Mouse (Mus musculus): ENCODE measurements around the gene Olfr476. TPM values are rescaled to one million over a fixed set of nuclear protein-coding genes. Genes with fewer than 3 reads are reported as not detected.
"Not testable (repeated sequence)": the region's sequence is repeated elsewhere in the genome, so short reads cannot be mapped to it uniquely, and the experiment has no call there.

The Olfr476 gene
- not detected in 2 replicates for polyA plus RNA-seq (2014; fragmentation: Nextera tagmentation; extraction: Ambion mirVana)

DNA sequence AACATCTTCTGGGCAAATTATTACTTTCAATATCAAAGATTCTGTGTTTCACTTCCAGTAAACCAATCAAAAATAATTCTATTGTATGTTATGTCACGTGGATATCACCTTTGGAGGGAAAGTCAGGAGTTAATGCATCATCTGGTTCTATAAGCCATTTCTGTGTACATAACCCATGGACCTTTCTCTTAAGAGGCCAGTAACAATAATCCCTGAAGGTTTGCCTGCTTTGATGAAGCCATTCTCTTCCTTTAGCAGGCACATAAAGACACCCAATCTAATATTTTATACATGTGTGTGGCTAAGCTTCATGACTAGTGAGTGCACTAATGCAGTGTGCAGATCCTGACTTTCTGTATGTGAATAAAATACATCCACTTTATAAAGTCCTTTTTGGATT lies at the start of gene Olfr476:
Gene Olfr476 (plus strand): TSS at position 301 of the 400 bp plus-strand sequence.
- H3K4me2 ChIP-seq (ENCODE audit: low read depth, low read length, severe bottlenecking), result no peak within 1 kb of the TSS
- 62% methylated on average over 1 of the region's 1 CpGs for WGBS
- H3K4me3 ChIP-seq (ENCODE audit: low read depth, low read length), result no peak within 1 kb of the TSS
- H3K9me3 ChIP-seq (ENCODE audit: control insufficient read depth, low read length), result no peaks in the 10 kb centered on the region
- no peak within 1 kb of the TSS for H3K27ac ChIP-seq (ENCODE audit: low read depth, low read length)
- no peak for DNase-seq (ENCODE audit: low spot score)
- no peaks in the 10 kb centered on the region for H3K27me3 ChIP-seq (ENCODE audit: control insufficient read depth, insufficient read depth, low read length)
- no peak within 1 kb of the TSS for H3K9ac ChIP-seq (ENCODE audit: low read length)
- no peaks in the 10 kb centered on the region for H3K36me3 ChIP-seq (ENCODE audit: control insufficient read depth, insufficient read depth, low read length)
- no peak for ATAC-seq (replicated peaks; ENCODE audit: low FRiP score)
- no peaks in the 10 kb centered on the region for H3K4me1 ChIP-seq (replicated peaks; ENCODE audit: control insufficient read depth, insufficient read depth, low read length)

GRCm38 (mm10) chr7:107930146-107930545 lies 34.5 kb upstream of the Olfr476 start, which contains the start of gene Olfr473:
Gene Olfr473 (plus strand): TSS chr7:107930446.
- no peak within 1 kb of the TSS for H3K9ac ChIP-seq (ENCODE audit: low read length)
- H3K4me2 ChIP-seq (ENCODE audit: low read depth, low read length, severe bottlenecking), result no peak within 1 kb of the TSS
- DNase-seq (ENCODE audit: low spot score) (no peak), ATAC-seq (replicated peaks; ENCODE audit: low FRiP score) (no peak)
- no peaks in the 10 kb centered on the region for H3K36me3 ChIP-seq (ENCODE audit: control insufficient read depth, insufficient read depth, low read length)
- H3K9me3 ChIP-seq (ENCODE audit: control insufficient read depth, low read length), result no peaks in the 10 kb centered on the region
- no peak within 1 kb of the TSS for H3K27ac ChIP-seq (ENCODE audit: low read depth, low read length)
- WGBS, result 91% methylated on average over 1 of the region's 1 CpGs
- no peak within 1 kb of the TSS for H3K4me3 ChIP-seq (ENCODE audit: low read depth, low read length)
- H3K4me1 ChIP-seq (replicated peaks; ENCODE audit: control insufficient read depth, insufficient read depth, low read length), result no peaks in the 10 kb centered on the region
- no peaks in the 10 kb centered on the region for H3K27me3 ChIP-seq (ENCODE audit: control insufficient read depth, insufficient read depth, low read length)

DNA sequence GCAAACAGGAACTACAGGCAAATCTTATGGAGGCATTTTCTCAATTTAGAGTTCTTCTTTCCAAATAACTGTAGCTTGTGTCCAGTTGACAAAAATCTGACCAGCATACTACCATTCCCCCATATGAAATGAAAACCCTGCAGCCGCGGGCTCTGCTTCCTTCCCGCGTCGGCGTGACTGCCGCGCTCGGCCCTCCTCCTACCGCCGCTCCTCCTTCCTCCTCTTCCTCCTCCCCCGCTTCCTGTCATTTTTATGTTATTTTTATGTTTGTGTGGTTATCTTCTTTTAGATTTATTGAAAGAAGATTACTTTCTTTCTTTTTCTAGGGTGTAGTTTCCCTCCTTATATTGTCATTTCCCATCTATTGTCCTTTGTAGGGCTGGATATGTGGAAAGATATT lies 12.1 kb upstream of the Olfr476 start:
- WGBS, result 97% methylated on average over 12 of the region's 12 CpGs

DNA sequence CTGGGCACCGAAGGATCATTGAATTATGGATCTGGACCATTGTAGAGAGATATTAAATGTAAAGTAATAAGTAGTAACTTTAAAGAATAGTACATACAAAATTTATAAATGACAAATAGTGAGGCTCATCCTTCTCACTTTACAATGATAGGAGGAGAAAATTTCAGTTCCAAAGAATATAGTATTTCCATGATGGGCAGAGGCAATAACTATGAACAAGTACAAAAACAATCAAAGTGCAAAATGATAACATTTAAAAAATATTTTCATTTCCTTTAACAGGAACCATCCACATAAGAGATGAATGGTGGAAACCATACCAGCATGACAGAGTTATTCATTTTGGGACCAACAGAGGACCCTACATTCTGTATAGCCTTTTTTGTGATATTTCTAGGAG lies 10.3 kb upstream of the Olfr476 start, which contains the start of gene Olfr474:
Gene Olfr474 (plus strand): TSS at position 301 of the 400 bp plus-strand sequence.
- no peak within 1 kb of the TSS for H3K4me3 ChIP-seq (ENCODE audit: low read depth, low read length)
- H3K27me3 ChIP-seq (ENCODE audit: control insufficient read depth, insufficient read depth, low read length), result no peaks in the 10 kb centered on the region
- no peak within 1 kb of the TSS for H3K27ac ChIP-seq (ENCODE audit: low read depth, low read length)
- no peaks in the 10 kb centered on the region for H3K36me3 ChIP-seq (ENCODE audit: control insufficient read depth, insufficient read depth, low read length)
- H3K9me3 ChIP-seq (ENCODE audit: control insufficient read depth, low read length), result no peaks in the 10 kb centered on the region; the same call in 1 of the 2 replicates
- no peak within 1 kb of the TSS for H3K4me2 ChIP-seq (ENCODE audit: low read depth, low read length, severe bottlenecking)
- WGBS, result 79% methylated on average over 1 of the region's 1 CpGs
- DNase-seq (ENCODE audit: low spot score) (no peak), ATAC-seq (replicated peaks; ENCODE audit: low FRiP score) (no peak)
- no peak within 1 kb of the TSS for H3K9ac ChIP-seq (ENCODE audit: low read length)
- no peaks in the 10 kb centered on the region for H3K4me1 ChIP-seq (replicated peaks; ENCODE audit: control insufficient read depth, insufficient read depth, low read length)

More for the DNA sequence above, 12.1 kb upstream of the Olfr476 start:
- H3K4me1 ChIP-seq (replicated peaks; ENCODE audit: control insufficient read depth, insufficient read depth, low read length); H3K4me2 ChIP-seq (ENCODE audit: low read depth, low read length, severe bottlenecking); DNase-seq (ENCODE audit: low spot score); H3K9me3 ChIP-seq (ENCODE audit: control insufficient read depth, low read length); H3K9ac ChIP-seq (ENCODE audit: low read length); H3K27me3 ChIP-seq (ENCODE audit: control insufficient read depth, insufficient read depth, low read length); H3K4me3 ChIP-seq (ENCODE audit: low read depth, low read length); H3K36me3 ChIP-seq (ENCODE audit: control insufficient read depth, insufficient read depth, low read length); H3K27ac ChIP-seq (ENCODE audit: low read depth, low read length); ATAC-seq (replicated peaks; ENCODE audit: low FRiP score): not testable (repeated sequence)

DNA sequence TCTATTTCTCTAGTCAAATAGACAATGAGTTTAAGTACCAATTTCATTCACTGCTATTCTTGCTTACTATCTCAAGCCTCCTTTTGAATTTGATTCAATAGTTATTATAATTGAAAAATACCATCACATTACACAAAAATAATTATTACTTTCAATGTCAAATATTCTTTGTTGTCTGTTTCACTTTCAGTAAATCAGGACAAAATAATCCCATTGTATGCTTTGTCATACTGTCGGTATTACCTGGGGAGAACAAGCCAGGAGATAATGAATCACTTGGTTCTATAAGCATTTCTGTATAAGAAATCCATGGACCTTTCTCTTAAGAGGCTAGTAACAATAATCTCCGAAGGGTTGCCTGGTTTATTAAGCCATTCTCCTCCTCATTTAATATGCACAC lies 21.8 kb downstream of the Olfr476 start, which contains the start of gene Olfr477:
Gene Olfr477 (plus strand): TSS at position 301 of the 400 bp plus-strand sequence.
- 80% methylated on average over 2 of the region's 2 CpGs for WGBS
- ATAC-seq (replicated peaks; ENCODE audit: low FRiP score), result no peak

DNA sequence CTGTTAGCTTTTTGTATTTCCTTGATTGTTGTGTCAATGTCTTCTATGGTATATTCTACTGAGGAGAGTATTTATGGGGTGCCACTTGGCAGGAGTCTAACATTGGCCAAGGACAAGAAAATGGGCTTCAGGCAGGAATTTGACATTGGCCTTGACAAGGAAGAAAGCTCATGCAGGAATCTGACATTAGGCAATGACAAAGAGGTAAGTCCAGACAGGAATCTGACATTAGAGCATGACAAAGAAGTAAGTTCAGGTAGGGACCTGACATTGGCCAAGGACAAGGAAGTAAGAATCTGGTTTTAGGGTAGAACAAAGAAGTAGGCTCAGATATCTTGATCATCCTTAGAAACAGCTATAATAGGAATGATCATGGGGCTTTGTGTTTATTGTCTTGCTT lies 49.7 kb downstream of the Olfr476 start:
- H3K9ac ChIP-seq (ENCODE audit: low read length); H3K27ac ChIP-seq (ENCODE audit: low read depth, low read length); H3K4me3 ChIP-seq (ENCODE audit: low read depth, low read length); DNase-seq (ENCODE audit: low spot score); H3K36me3 ChIP-seq (ENCODE audit: control insufficient read depth, insufficient read depth, low read length); H3K9me3 ChIP-seq (ENCODE audit: control insufficient read depth, low read length); ATAC-seq (replicated peaks; ENCODE audit: low FRiP score); H3K4me2 ChIP-seq (ENCODE audit: low read depth, low read length, severe bottlenecking); H3K27me3 ChIP-seq (ENCODE audit: control insufficient read depth, insufficient read depth, low read length); H3K4me1 ChIP-seq (replicated peaks; ENCODE audit: control insufficient read depth, insufficient read depth, low read length): not testable (repeated sequence)

More for the DNA sequence above, 21.8 kb downstream of the Olfr476 start, which contains the start of gene Olfr477:
- Histone ChIP-seq H3K4me3 (ENCODE audit: low read depth, low read length) (no peak within 1 kb of the TSS), H3K9me3 (ENCODE audit: control insufficient read depth, low read length) (no peaks in the 10 kb centered on the region), H3K4me1 (replicated peaks; ENCODE audit: control insufficient read depth, insufficient read depth, low read length) (no peaks in the 10 kb centered on the region), H3K27ac (ENCODE audit: low read depth, low read length) (no peak within 1 kb of the TSS), H3K9ac (ENCODE audit: low read length) (no peak within 1 kb of the TSS), H3K27me3 (ENCODE audit: control insufficient read depth, insufficient read depth, low read length) (no peaks in the 10 kb centered on the region), H3K36me3 (ENCODE audit: control insufficient read depth, insufficient read depth, low read length) (no peaks in the 10 kb centered on the region), H3K4me2 (ENCODE audit: low read depth, low read length, severe bottlenecking) (no peak within 1 kb of the TSS)
- DNase-seq (ENCODE audit: low spot score), result no peak

Other genes with a start within 250 kb of the Olfr476 start
- 0.11 TPM in 1 of 2 replicates, not detected in the other for gene Cyb5r2, start 206.8 kb upstream of the Olfr476 start, polyA plus RNA-seq (2014; fragmentation: Nextera tagmentation; extraction: Ambion mirVana)
- gene Ovch2, start 163.6 kb upstream of the Olfr476 start, polyA plus RNA-seq (2014; fragmentation: Nextera tagmentation; extraction: Ambion mirVana), result not detected in 2 replicates
- not detected in 2 replicates for gene Olfr467, start 152.5 kb upstream of the Olfr476 start, polyA plus RNA-seq (2014; fragmentation: Nextera tagmentation; extraction: Ambion mirVana)
- gene Olfr469, start 139.3 kb upstream of the Olfr476 start, polyA plus RNA-seq (2014; fragmentation: Nextera tagmentation; extraction: Ambion mirVana), result not detected in 2 replicates
- not detected in 2 replicates for gene Olfr470, start 117.3 kb upstream of the Olfr476 start, polyA plus RNA-seq (2014; fragmentation: Nextera tagmentation; extraction: Ambion mirVana)
- not detected in 2 replicates for gene Olfr472, start 66.9 kb upstream of the Olfr476 start, polyA plus RNA-seq (2014; fragmentation: Nextera tagmentation; extraction: Ambion mirVana)
- gene Olfr473, start 34.4 kb upstream of the Olfr476 start, polyA plus RNA-seq (2014; fragmentation: Nextera tagmentation; extraction: Ambion mirVana), result not detected in 2 replicates
- gene Olfr474, start 10.2 kb upstream of the Olfr476 start, polyA plus RNA-seq (2014; fragmentation: Nextera tagmentation; extraction: Ambion mirVana), result not detected in 2 replicates
- not detected in 2 replicates for gene Olfr477, start 21.9 kb downstream of the Olfr476 start, polyA plus RNA-seq (2014; fragmentation: Nextera tagmentation; extraction: Ambion mirVana)
- gene Olfr478, start 69.2 kb downstream of the Olfr476 start, polyA plus RNA-seq (2014; fragmentation: Nextera tagmentation; extraction: Ambion mirVana), result not detected in 2 replicates
- gene Olfr479, start 85.9 kb downstream of the Olfr476 start, polyA plus RNA-seq (2014; fragmentation: Nextera tagmentation; extraction: Ambion mirVana), result not detected in 2 replicates
- gene Olfr480, start 102.5 kb downstream of the Olfr476 start, polyA plus RNA-seq (2014; fragmentation: Nextera tagmentation; extraction: Ambion mirVana), result not detected in 2 replicates
- gene Olfr481, start 115.1 kb downstream of the Olfr476 start, polyA plus RNA-seq (2014; fragmentation: Nextera tagmentation; extraction: Ambion mirVana), result not detected in 2 replicates
- gene Olfr482, start 132.8 kb downstream of the Olfr476 start, polyA plus RNA-seq (2014; fragmentation: Nextera tagmentation; extraction: Ambion mirVana), result not detected in 2 replicates
- gene Olfr483, start 136.0 kb downstream of the Olfr476 start, polyA plus RNA-seq (2014; fragmentation: Nextera tagmentation; extraction: Ambion mirVana), result not detected in 2 replicates
- not detected in 2 replicates for gene Olfr484, start 162.6 kb downstream of the Olfr476 start, polyA plus RNA-seq (2014; fragmentation: Nextera tagmentation; extraction: Ambion mirVana)
- not detected in 2 replicates for gene Olfr485, start 195.1 kb downstream of the Olfr476 start, polyA plus RNA-seq (2014; fragmentation: Nextera tagmentation; extraction: Ambion mirVana)
- gene Olfr486, start 207.9 kb downstream of the Olfr476 start, polyA plus RNA-seq (2014; fragmentation: Nextera tagmentation; extraction: Ambion mirVana), result not detected in 2 replicates
- not detected in 2 replicates for gene Olfr487, start 249.8 kb downstream of the Olfr476 start, polyA plus RNA-seq (2014; fragmentation: Nextera tagmentation; extraction: Ambion mirVana)

Data from forebrain, embryonic 11.5 days (tissue).